Mouse (Mus musculus): ENCODE data around the gene Snrpa1. TPM values are rescaled to one million over a fixed set of nuclear protein-coding genes. Genes with fewer than 3 reads are reported as not detected.

Snrpa1 gene
- 45.0 and 47.6 TPM in 2 replicates for polyA plus RNA-seq (2015; fragmentation: Nextera tagmentation; extraction: Ambion mirVana)

DNA sequence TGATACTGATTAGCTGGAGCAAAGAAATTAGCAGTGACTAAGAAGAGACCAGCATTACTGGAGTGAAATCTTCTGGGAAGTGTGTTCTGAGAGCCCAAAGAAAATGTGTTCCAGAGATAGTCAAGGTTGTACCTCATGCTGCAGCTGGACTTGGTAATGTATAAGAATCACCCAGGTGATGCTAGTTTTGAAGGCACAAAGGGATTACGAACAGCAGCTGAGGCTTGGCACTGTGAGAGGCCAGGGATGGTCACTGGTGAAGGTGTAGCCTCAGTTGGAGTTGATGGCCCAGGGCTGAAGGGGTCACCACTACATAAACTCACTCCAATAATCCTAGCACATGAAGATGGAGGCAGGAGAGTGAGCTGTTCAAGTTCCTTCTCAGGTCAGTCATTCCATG is at the start of gene Snrpa1:
Snrpa1 (plus strand) TSS at position 301 of the 400 bp plus-strand sequence.
- peak within 1 kb of the TSS; percentile 71 for H3K4me2 ChIP-seq (ENCODE audit: low read depth, low read length)
- peaks cover 14% of the 10 kb centered on the region for H3K36me3 ChIP-seq (replicated peaks; ENCODE audit: insufficient read depth, low read length)
- H3K4me3 ChIP-seq (ENCODE audit: low read depth, low read length) = peak within 1 kb of the TSS; percentile 95
- H3K27ac ChIP-seq (ENCODE audit: low read depth) = no peak within 1 kb of the TSS; the same call in 1 of the 2 replicates
- H3K27me3 ChIP-seq (ENCODE audit: insufficient read depth, low read length) = no peaks in the 10 kb centered on the region
- H3K9me3 ChIP-seq (ENCODE audit: low read length) = no peaks in the 10 kb centered on the region
- 74% methylated on average over 1 of the region's 1 CpGs for WGBS (ENCODE audit: insufficient replicate concordance)
- ATAC-seq (no peak), DNase-seq (no peak)
- TF ChIP-seq CTCF (IDR thresholded peaks at IDR 0.05; ENCODE audit: low read depth) = no peak
- no peak for TF ChIP-seq EP300 (IDR thresholded peaks at IDR 0.05; ENCODE audit: low read depth)
- peaks cover 10% of the 10 kb centered on the region; the same call in 1 of the 2 replicates for H3K4me1 ChIP-seq (ENCODE audit: insufficient read depth)
- H3K9ac ChIP-seq (replicated peaks) = peak within 1 kb of the TSS; percentile 96

- WGBS (ENCODE audit: insufficient replicate concordance) = 56% methylated on average over 6 of the region's 6 CpGs
- Histone ChIP-seq H3K27ac (ENCODE audit: low read depth) (no peak overlapping the region), H3K9ac (replicated peaks) (no peak overlapping the region), H3K4me1 (ENCODE audit: insufficient read depth) (no peaks in the 10 kb centered on the region), H3K36me3 (replicated peaks; ENCODE audit: insufficient read depth, low read length) (no peaks in the 10 kb centered on the region), H3K4me2 (ENCODE audit: low read depth, low read length) (no peak overlapping the region), H3K27me3 (ENCODE audit: insufficient read depth, low read length) (no peaks in the 10 kb centered on the region), H3K9me3 (ENCODE audit: low read length) (no peaks in the 10 kb centered on the region), H3K4me3 (ENCODE audit: low read depth, low read length) (no peak overlapping the region)
- no peak for TF ChIP-seq EP300 (IDR thresholded peaks at IDR 0.05; ENCODE audit: low read depth)
- TF ChIP-seq CTCF (IDR thresholded peaks at IDR 0.05; ENCODE audit: low read depth) = no peak
- no peak for ATAC-seq
- DNase-seq = no peak
These were observed 48.3 kb upstream of the Snrpa1 start for GRCm38 (mm10) chr7:66010518-66010917.

DNA sequence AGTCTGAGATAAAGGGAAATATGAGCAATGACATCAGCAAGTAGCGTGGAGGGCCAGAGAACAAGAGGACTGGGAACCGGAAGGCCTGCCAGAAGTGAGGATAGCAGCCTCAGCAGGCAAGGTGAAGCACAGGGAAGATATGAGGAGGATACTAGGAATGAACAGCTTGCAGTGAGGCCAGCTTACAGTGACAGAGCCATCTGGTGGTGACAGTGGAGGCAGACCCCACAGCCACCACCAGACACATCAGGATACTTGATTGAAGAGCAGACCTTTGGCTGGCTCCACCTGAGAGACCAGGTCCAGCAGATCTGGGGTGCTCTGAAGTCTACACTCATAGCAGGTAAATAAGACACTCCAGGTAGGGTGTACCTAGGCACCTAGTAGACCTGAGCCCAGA is 31.1 kb upstream of the Snrpa1 start:
- H3K27me3 ChIP-seq (ENCODE audit: insufficient read depth, low read length) = no peaks in the 10 kb centered on the region
- no peak overlapping the region for H3K9ac ChIP-seq (replicated peaks)
- H3K36me3 ChIP-seq (replicated peaks; ENCODE audit: insufficient read depth, low read length) = no peaks in the 10 kb centered on the region
- WGBS (ENCODE audit: insufficient replicate concordance) = 82% methylated on average over 2 of the region's 2 CpGs
- ATAC-seq (no peak), DNase-seq (no peak)
- no peak overlapping the region for H3K4me2 ChIP-seq (ENCODE audit: low read depth, low read length)
- TF ChIP-seq EP300 (IDR thresholded peaks at IDR 0.05; ENCODE audit: low read depth) (no peak), CTCF (IDR thresholded peaks at IDR 0.05; ENCODE audit: low read depth) (peak; percentile 45)
- H3K9me3 ChIP-seq (ENCODE audit: low read length) = no peaks in the 10 kb centered on the region
- H3K4me1 ChIP-seq (ENCODE audit: insufficient read depth) = no peaks in the 10 kb centered on the region
- no peak overlapping the region for H3K27ac ChIP-seq (ENCODE audit: low read depth)
- H3K4me3 ChIP-seq (ENCODE audit: low read depth, low read length) = no peak overlapping the region

- WGBS (ENCODE audit: insufficient replicate concordance) = 68% methylated on average over 6 of the region's 6 CpGs
- no peaks in the 10 kb centered on the region for H3K4me1 ChIP-seq (ENCODE audit: insufficient read depth)
- DNase-seq (no peak), ATAC-seq (no peak)
- no peaks in the 10 kb centered on the region for H3K27me3 ChIP-seq (ENCODE audit: insufficient read depth, low read length)
- no peak overlapping the region for H3K9ac ChIP-seq (replicated peaks)
- no peak overlapping the region for H3K4me2 ChIP-seq (ENCODE audit: low read depth, low read length)
- H3K4me3 ChIP-seq (ENCODE audit: low read depth, low read length) = no peak overlapping the region
- no peak overlapping the region for H3K27ac ChIP-seq (ENCODE audit: low read depth)
- no peaks in the 10 kb centered on the region for H3K36me3 ChIP-seq (replicated peaks; ENCODE audit: insufficient read depth, low read length)
- TF ChIP-seq CTCF (IDR thresholded peaks at IDR 0.05; ENCODE audit: low read depth) (no peak), EP300 (IDR thresholded peaks at IDR 0.05; ENCODE audit: low read depth) (no peak)
- H3K9me3 ChIP-seq (ENCODE audit: low read length) = no peaks in the 10 kb centered on the region
These were observed 29.9 kb upstream of the Snrpa1 start for GRCm38 (mm10) chr7:66028766-66029512.

- Histone ChIP-seq H3K27ac (ENCODE audit: low read depth) (no peak overlapping the region), H3K9me3 (ENCODE audit: low read length) (no peaks in the 10 kb centered on the region), H3K4me2 (ENCODE audit: low read depth, low read length) (no peak overlapping the region), H3K4me3 (ENCODE audit: low read depth, low read length) (no peak overlapping the region), H3K36me3 (replicated peaks; ENCODE audit: insufficient read depth, low read length) (no peaks in the 10 kb centered on the region), H3K4me1 (ENCODE audit: insufficient read depth) (no peaks in the 10 kb centered on the region), H3K9ac (replicated peaks) (no peak overlapping the region), H3K27me3 (ENCODE audit: insufficient read depth, low read length) (no peaks in the 10 kb centered on the region)
- DNase-seq = no peak
- ATAC-seq = no peak
- WGBS (ENCODE audit: insufficient replicate concordance) = 48% methylated on average over 8 of the region's 8 CpGs
- TF ChIP-seq CTCF (IDR thresholded peaks at IDR 0.05; ENCODE audit: low read depth) = no peak
- no peak for TF ChIP-seq EP300 (IDR thresholded peaks at IDR 0.05; ENCODE audit: low read depth)
These were observed 22.0 kb upstream of the Snrpa1 start for GRCm38 (mm10) chr7:66036809-66037208.

DNA sequence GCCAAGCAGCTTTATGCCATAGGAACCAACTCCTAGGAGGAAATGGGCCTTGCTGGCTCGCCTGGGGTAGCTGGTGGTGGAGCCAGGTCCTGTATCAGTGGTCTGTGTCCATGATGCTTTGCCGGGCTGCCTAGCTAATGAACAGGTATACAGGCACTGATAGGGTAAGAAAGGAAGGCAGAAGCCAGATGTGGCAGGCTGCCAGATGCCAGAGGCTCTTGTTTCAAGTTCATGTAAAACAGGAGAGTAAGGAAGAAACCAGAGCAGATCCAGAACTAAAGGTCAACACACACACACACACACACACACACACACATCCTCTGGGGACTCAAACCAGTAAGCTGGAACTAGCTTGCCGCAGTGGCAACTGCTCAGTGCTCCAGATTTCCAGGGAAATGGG is 20.5 kb upstream of the Snrpa1 start:
- H3K9me3 ChIP-seq (ENCODE audit: low read length) = no peaks in the 10 kb centered on the region
- no peak overlapping the region for H3K9ac ChIP-seq (replicated peaks)
- DNase-seq (no peak), ATAC-seq (no peak)
- H3K4me2 ChIP-seq (ENCODE audit: low read depth, low read length) = no peak overlapping the region
- H3K4me1 ChIP-seq (ENCODE audit: insufficient read depth) = no peaks in the 10 kb centered on the region
- no peak overlapping the region for H3K27ac ChIP-seq (ENCODE audit: low read depth)
- WGBS (ENCODE audit: insufficient replicate concordance) = 62% methylated on average over 3 of the region's 3 CpGs
- no peaks in the 10 kb centered on the region for H3K27me3 ChIP-seq (ENCODE audit: insufficient read depth, low read length)
- H3K36me3 ChIP-seq (replicated peaks; ENCODE audit: insufficient read depth, low read length) = no peaks in the 10 kb centered on the region
- no peak overlapping the region for H3K4me3 ChIP-seq (ENCODE audit: low read depth, low read length)
- TF ChIP-seq CTCF (IDR thresholded peaks at IDR 0.05; ENCODE audit: low read depth) = no peak
- TF ChIP-seq EP300 (IDR thresholded peaks at IDR 0.05; ENCODE audit: low read depth) = no peak
